Mouse (Mus musculus): ENCODE measurements at regions not wholly inside any gene's neighbourhood (a gene's known extent, or its start where the extent isn't known, plus 50 kb on each side); places are given as distances from the start of the nearest gene placed in this dataset.
"Not testable (repeated sequence)": the region's sequence is repeated elsewhere in the genome, so short reads cannot be mapped to it uniquely, and the experiment has no call there.

DNA sequence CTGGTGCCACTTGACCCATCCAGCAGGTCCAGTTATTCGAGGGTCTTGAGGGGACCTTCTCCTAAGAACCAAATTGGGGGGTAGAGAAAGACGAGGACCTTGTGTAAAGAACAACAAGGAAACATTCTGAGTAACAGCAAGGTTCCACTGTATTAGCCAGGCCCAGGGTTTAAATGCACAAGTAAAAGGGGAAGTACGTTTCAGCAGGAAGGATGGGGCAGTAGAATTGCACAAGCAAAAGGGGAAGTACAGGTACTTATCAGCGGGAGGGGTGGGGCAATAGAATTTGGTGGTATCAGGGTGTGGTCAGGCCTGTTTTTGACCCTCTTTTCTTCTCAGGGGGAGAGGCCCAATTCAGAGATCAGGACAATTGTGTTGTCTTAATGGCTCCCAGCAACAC lies 182.9 kb upstream of the Vmn1r3 start:
- 81% methylated on average over 4 of the region's 4 CpGs for WGBS
- ATAC-seq (ENCODE audit: insufficient number of reproducible peaks, insufficient read depth, low FRiP score, low read depth); H3K9me3 ChIP-seq (ENCODE audit: control insufficient read depth, low read depth, low read length); H3K4me2 ChIP-seq (replicated peaks; ENCODE audit: low read depth, low read length); H3K27me3 ChIP-seq (ENCODE audit: control insufficient read depth, insufficient read depth, low read length); H3K4me3 ChIP-seq (ENCODE audit: low read depth, low read length); H3K4me1 ChIP-seq (ENCODE audit: control insufficient read depth, insufficient read depth, low read length); H3K27ac ChIP-seq (ENCODE audit: low read length); H3K9ac ChIP-seq (replicated peaks; ENCODE audit: low read depth, low read length); H3K36me3 ChIP-seq (ENCODE audit: control insufficient read depth, insufficient read depth, low read length): not testable (repeated sequence)

DNA sequence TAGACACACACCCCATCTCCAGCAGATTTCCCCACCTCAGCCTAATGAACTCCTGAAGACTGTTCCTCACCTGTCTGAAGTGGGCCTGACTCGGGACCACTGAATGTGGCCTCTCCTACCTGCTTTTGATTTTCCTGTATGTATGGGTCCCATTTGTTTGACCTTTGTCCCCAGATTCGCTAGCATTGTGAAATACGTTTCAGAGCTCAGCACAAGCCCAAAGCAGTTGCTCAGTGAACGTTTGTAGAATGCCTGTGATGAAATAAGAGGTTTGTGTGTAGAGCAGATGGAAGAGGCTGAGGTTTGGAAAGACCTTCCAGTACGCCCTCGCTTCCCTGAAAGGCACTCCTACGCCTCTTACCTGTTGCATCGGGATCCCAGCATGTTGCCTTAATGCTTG lies 158.3 kb upstream of the Vmn1r3 start:
- H3K4me3 ChIP-seq (ENCODE audit: low read depth, low read length); H3K27ac ChIP-seq (ENCODE audit: low read length); H3K27me3 ChIP-seq (ENCODE audit: control insufficient read depth, insufficient read depth, low read length); ATAC-seq (ENCODE audit: insufficient number of reproducible peaks, insufficient read depth, low FRiP score, low read depth); H3K9me3 ChIP-seq (ENCODE audit: control insufficient read depth, low read depth, low read length); H3K9ac ChIP-seq (replicated peaks; ENCODE audit: low read depth, low read length); H3K36me3 ChIP-seq (ENCODE audit: control insufficient read depth, insufficient read depth, low read length); H3K4me2 ChIP-seq (replicated peaks; ENCODE audit: low read depth, low read length); H3K4me1 ChIP-seq (ENCODE audit: control insufficient read depth, insufficient read depth, low read length): not testable (repeated sequence)
- WGBS: 79% methylated on average over 8 of the region's 8 CpGs

DNA sequence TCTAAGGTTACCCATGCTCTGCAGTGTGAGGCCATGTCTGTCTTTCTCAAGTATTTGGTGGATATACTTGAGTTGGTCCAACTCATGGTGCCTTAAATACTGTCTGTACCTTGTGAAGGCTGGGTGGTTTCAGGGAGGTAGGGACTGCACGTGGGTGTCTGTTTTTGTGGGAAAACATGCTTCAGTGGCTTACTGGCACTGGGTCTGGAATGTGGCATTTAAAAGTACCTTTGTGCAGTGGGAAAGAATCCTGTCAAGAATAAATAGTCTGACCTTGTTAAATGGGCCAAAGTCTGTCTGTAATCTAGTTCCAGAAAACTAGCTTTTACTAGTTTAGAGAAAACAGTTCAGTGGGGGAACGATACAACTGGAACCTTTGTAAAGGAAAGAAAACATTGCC lies 157.5 kb upstream of the Vmn1r3 start:
- not testable (repeated sequence) for H3K9me3 ChIP-seq (ENCODE audit: control insufficient read depth, low read depth, low read length); H3K4me2 ChIP-seq (replicated peaks; ENCODE audit: low read depth, low read length); H3K27me3 ChIP-seq (ENCODE audit: control insufficient read depth, insufficient read depth, low read length); H3K4me3 ChIP-seq (ENCODE audit: low read depth, low read length); H3K4me1 ChIP-seq (ENCODE audit: control insufficient read depth, insufficient read depth, low read length); ATAC-seq (ENCODE audit: insufficient number of reproducible peaks, insufficient read depth, low FRiP score, low read depth); H3K36me3 ChIP-seq (ENCODE audit: control insufficient read depth, insufficient read depth, low read length); H3K9ac ChIP-seq (replicated peaks; ENCODE audit: low read depth, low read length); H3K27ac ChIP-seq (ENCODE audit: low read length)
- 88% methylated on average over 2 of the region's 2 CpGs for WGBS

DNA sequence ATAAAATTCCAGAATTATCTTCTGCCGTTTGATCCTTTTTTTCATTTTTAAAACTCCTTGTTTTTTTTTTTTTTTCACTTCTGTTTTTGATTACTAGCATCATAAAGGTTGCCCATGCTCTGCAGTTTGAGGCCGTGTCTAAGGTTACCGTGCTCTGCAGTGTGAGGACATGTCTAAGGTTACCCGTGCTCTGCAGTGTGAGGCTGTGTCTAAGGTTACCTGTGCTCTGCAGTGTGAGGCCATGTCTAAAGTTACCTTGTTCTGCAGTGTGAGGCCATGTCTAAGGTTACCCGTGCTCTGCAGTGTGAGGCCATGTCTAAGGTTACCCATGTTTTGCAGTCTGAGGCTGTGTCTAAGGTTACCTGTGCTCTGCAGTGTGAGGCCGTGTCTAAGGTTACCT lies 157.0 kb upstream of the Vmn1r3 start:
- H3K36me3 ChIP-seq (ENCODE audit: control insufficient read depth, insufficient read depth, low read length); H3K9ac ChIP-seq (replicated peaks; ENCODE audit: low read depth, low read length); H3K27ac ChIP-seq (ENCODE audit: low read length); H3K9me3 ChIP-seq (ENCODE audit: control insufficient read depth, low read depth, low read length); ATAC-seq (ENCODE audit: insufficient number of reproducible peaks, insufficient read depth, low FRiP score, low read depth); H3K27me3 ChIP-seq (ENCODE audit: control insufficient read depth, insufficient read depth, low read length); H3K4me2 ChIP-seq (replicated peaks; ENCODE audit: low read depth, low read length); H3K4me1 ChIP-seq (ENCODE audit: control insufficient read depth, insufficient read depth, low read length); H3K4me3 ChIP-seq (ENCODE audit: low read depth, low read length): not testable (repeated sequence)
- WGBS: 87% methylated on average over 6 of the region's 6 CpGs
